Mouse (Mus musculus) CH12.LX (cell line): ENCODE measurements around the gene D6Ertd527e. TPM values are rescaled to one million over a fixed set of nuclear protein-coding genes. Genes with fewer than 3 reads are reported as not detected.

Source experiments
- DNase-seq: peaks from one replicate; pipeline ENCODE4 v3.0.0-alpha.2; 2013; ENCODE audit errors: extremely low read depth
- H3K27ac ChIP-seq: 2 replicates; pipeline ENCODE4 v1.5.1; 2012; ENCODE audit warnings: low read depth, mild to moderate bottlenecking, control low read depth, moderate library complexity; ENCODE audit not compliant: insufficient read depth
- H3K27me3 ChIP-seq: replicated peaks from 2 replicates; pipeline ENCODE3; 2012; ENCODE audit warnings: inconsistent platforms
- H3K36me3 ChIP-seq, 2 experiments: replicated peaks in 1 of 2; 2 replicates each; pipeline versions ENCODE3 to v1.6.1; 2012; ENCODE audit warnings: inconsistent platforms in 1 of 2, low read length in 1 of 2, mild to moderate bottlenecking in 1 of 2, mixed read lengths in 1 of 2, moderate library complexity in 1 of 2; ENCODE audit not compliant: control insufficient read depth in 1 of 2, insufficient read depth in 1 of 2
- H3K4me1 ChIP-seq, 2 experiments: 2 replicates each; pipeline ENCODE4 v1.6.1; 2012; ENCODE audit warnings: inconsistent platforms in 1 of 2, moderate library complexity in 1 of 2; ENCODE audit not compliant: insufficient read depth in 2 of 2, control insufficient read depth in 1 of 2
- H3K4me2 ChIP-seq: 2 replicates; pipeline ENCODE4 v1.6.1; 2012; ENCODE audit warnings: low read depth, mild to moderate bottlenecking, control low read depth; ENCODE audit not compliant: poor library complexity, insufficient read depth, severe bottlenecking
- H3K4me3 ChIP-seq, 3 experiments: fragments of 150-350 bp in 1 of 3; sonication (generic) in 1 of 3; replicated peaks in 1 of 3; 2 replicates each; pipeline versions ENCODE3 to v1.5.1; 2011 to 2012; ENCODE audit warnings: low read depth in 2 of 3, low read length in 2 of 3, mild to moderate bottlenecking in 2 of 3, moderate library complexity in 2 of 3, control low read depth in 1 of 3, improper control_type of control experiment in 1 of 3, inconsistent platforms in 1 of 3, mixed read lengths in 1 of 3; ENCODE audit not compliant: poor library complexity in 1 of 3
- H3K79me2 ChIP-seq: replicated peaks from 2 replicates; pipeline ENCODE4 v1.6.1; 2012; ENCODE audit warnings: mild to moderate bottlenecking, moderate library complexity; ENCODE audit not compliant: control insufficient read depth, poor library complexity, insufficient read depth, severe bottlenecking; ENCODE audit errors: extremely low read depth
- H3K9ac ChIP-seq: 2 replicates; pipeline ENCODE4 v1.6.1; 2012; ENCODE audit warnings: low read depth, mild to moderate bottlenecking, control low read depth, moderate library complexity; ENCODE audit not compliant: insufficient read depth
- H3K9me3 ChIP-seq: replicated peaks from 2 replicates; pipeline ENCODE3; 2012; ENCODE audit warnings: low read length, inconsistent platforms, mixed read lengths
- BHLHE40 ChIP-seq: IDR thresholded peaks from 2 replicates; pipeline ENCODE4 v1.6.1; 2011; ENCODE audit warnings: mild to moderate bottlenecking, low read depth, low read length, improper control_type of control experiment
- CHD2 ChIP-seq: IDR thresholded peaks from 2 replicates; pipeline ENCODE4 v1.6.1; 2011; ENCODE audit warnings: low read length, improper control_type of control experiment
- CTCF ChIP-seq, 2 experiments: IDR thresholded peaks in 1 of 2; conservative IDR thresholded peaks in 1 of 2; 2 replicates each; pipeline ENCODE4 v1.5.1; 2011 to 2012; ENCODE audit warnings: low read depth in 2 of 2, low read length in 2 of 2, improper control_type of control experiment in 1 of 2, inconsistent platforms in 1 of 2, mild to moderate bottlenecking in 1 of 2, moderate library complexity in 1 of 2
- E2F4 ChIP-seq: IDR thresholded peaks from 2 replicates; pipeline ENCODE4 v1.6.1; 2011; ENCODE audit warnings: low read depth, low read length, improper control_type of control experiment; ENCODE audit not compliant: insufficient replicate concordance
- ELF1 ChIP-seq: IDR thresholded peaks from 2 replicates; pipeline ENCODE4 v1.6.1; 2014; ENCODE audit warnings: low read depth, mild to moderate bottlenecking, inconsistent platforms, low read length, improper control_type of control experiment
- ETS1 ChIP-seq: conservative IDR thresholded peaks from 2 replicates; pipeline ENCODE4 v1.6.1; 2012; ENCODE audit warnings: low read depth, mild to moderate bottlenecking, inconsistent platforms, low read length, improper control_type of control experiment, moderate library complexity
- GABPA ChIP-seq: IDR thresholded peaks from 2 replicates; pipeline ENCODE4 v1.6.1; 2012; ENCODE audit warnings: low read depth, low read length, improper control_type of control experiment, inconsistent platforms; ENCODE audit not compliant: insufficient replicate concordance
- IRF4 ChIP-seq: IDR thresholded peaks from 2 replicates; pipeline ENCODE4 v1.6.1; 2014; ENCODE audit warnings: low read depth, mild to moderate bottlenecking, inconsistent platforms, low read length, improper control_type of control experiment
- JUN ChIP-seq: IDR thresholded peaks from 2 replicates; pipeline ENCODE4 v1.6.1; 2011; ENCODE audit warnings: low read depth, mild to moderate bottlenecking, low read length, improper control_type of control experiment, moderate library complexity; ENCODE audit not compliant: insufficient read depth
- JUND ChIP-seq: conservative IDR thresholded peaks from 2 replicates; pipeline ENCODE4 v1.6.1; 2011; ENCODE audit warnings: low read depth, low read length, improper control_type of control experiment
- KAT2A ChIP-seq: IDR thresholded peaks from 2 replicates; pipeline ENCODE4 v1.6.1; 2012; ENCODE audit warnings: low read length, improper control_type of control experiment, inconsistent platforms; ENCODE audit not compliant: insufficient replicate concordance
- MAFK ChIP-seq: IDR thresholded peaks from 2 replicates; pipeline ENCODE4 v1.6.1; 2011; ENCODE audit warnings: low read length, improper control_type of control experiment; ENCODE audit not compliant: insufficient replicate concordance
- MAX ChIP-seq: IDR thresholded peaks from 2 replicates; pipeline ENCODE4 v1.6.1; 2011; ENCODE audit warnings: low read length, improper control_type of control experiment
- MAZ ChIP-seq: IDR thresholded peaks from 2 replicates; pipeline ENCODE4 v1.6.1; 2012; ENCODE audit warnings: low read depth, mild to moderate bottlenecking, inconsistent platforms, low read length, improper control_type of control experiment, moderate library complexity
- MEF2A ChIP-seq: IDR thresholded peaks from 2 replicates; pipeline ENCODE4 v1.6.1; 2014; ENCODE audit warnings: low read depth, mild to moderate bottlenecking, inconsistent platforms, low read length, improper control_type of control experiment, borderline replicate concordance
- MXI1 ChIP-seq: IDR thresholded peaks from 2 replicates; pipeline ENCODE4 v1.6.1; 2011; ENCODE audit warnings: mild to moderate bottlenecking, low read depth, low read length, improper control_type of control experiment
- MYC ChIP-seq: IDR thresholded peaks from 2 replicates; pipeline ENCODE4 v1.6.1; 2011; ENCODE audit warnings: low read depth, mild to moderate bottlenecking, improper control_type of control experiment, low read length
- NELFE ChIP-seq: IDR thresholded peaks from 2 replicates; pipeline ENCODE4 v1.6.1; 2011; ENCODE audit warnings: low read depth, low read length, improper control_type of control experiment
- NRF1 ChIP-seq: IDR thresholded peaks from 2 replicates; pipeline ENCODE4 v1.6.1; 2014; ENCODE audit warnings: low read depth, mild to moderate bottlenecking, inconsistent platforms, low read length, improper control_type of control experiment, moderate library complexity
- PAX5 ChIP-seq: IDR thresholded peaks from 2 replicates; pipeline ENCODE4 v1.6.1; 2012; ENCODE audit warnings: low read length, inconsistent platforms, mixed read lengths
- POLR2A ChIP-seq: IDR thresholded peaks from 2 replicates; pipeline ENCODE4 v1.6.1; 2011; ENCODE audit warnings: low read depth, mild to moderate bottlenecking, improper control_type of control experiment, low read length
- RCOR1 ChIP-seq: conservative IDR thresholded peaks from 2 replicates; pipeline ENCODE4 v1.6.1; 2012; ENCODE audit warnings: low read depth, mild to moderate bottlenecking, inconsistent platforms, low read length, improper control_type of control experiment
- SIN3A ChIP-seq: IDR thresholded peaks from 2 replicates; pipeline ENCODE4 v1.6.1; 2012; ENCODE audit warnings: low read length, improper control_type of control experiment, inconsistent platforms
- TBP ChIP-seq: conservative IDR thresholded peaks from 2 replicates; pipeline ENCODE4 v1.6.1; 2011; ENCODE audit warnings: low read depth, low read length, improper control_type of control experiment
- TCF12 ChIP-seq: IDR thresholded peaks from 2 replicates; pipeline ENCODE4 v1.6.1; 2014; ENCODE audit warnings: low read depth, mild to moderate bottlenecking, inconsistent platforms, low read length, improper control_type of control experiment
- UBTF ChIP-seq: IDR thresholded peaks from 2 replicates; pipeline ENCODE4 v1.6.1; 2012; ENCODE audit warnings: low read depth, mild to moderate bottlenecking, inconsistent platforms, low read length, improper control_type of control experiment, moderate library complexity
- USF1 ChIP-seq: IDR thresholded peaks from 2 replicates; pipeline ENCODE4 v1.6.1; 2014; ENCODE audit warnings: low read depth, mild to moderate bottlenecking, inconsistent platforms, low read length, improper control_type of control experiment
- USF2 ChIP-seq: conservative IDR thresholded peaks from 2 replicates; pipeline ENCODE4 v1.6.1; 2011; ENCODE audit warnings: low read depth, low read length, improper control_type of control experiment
- ZMIZ1 ChIP-seq: IDR thresholded peaks from 2 replicates; pipeline ENCODE4 v1.6.1; 2012; ENCODE audit warnings: low read depth, mild to moderate bottlenecking, inconsistent platforms, low read length, improper control_type of control experiment
- ZNF384 ChIP-seq: IDR thresholded peaks from 2 replicates; pipeline ENCODE4 v1.6.1; 2012; ENCODE audit warnings: low read depth, low read length, improper control_type of control experiment, inconsistent platforms
- dilution Hi-C: fragments of 300-500 bp; cut with MboI; formaldehyde crosslinking; loops from 2 replicates; pipeline ENCODE4 v1.14.3; 2020; ENCODE audit warnings: low sequenced_read_pairs; ENCODE audit not compliant: extremely low pct_unique_long_range_greater_than_20kb, extremely low pct_ligation_motif_present
- in situ Hi-C: fragments of 300-500 bp; cut with MboI; formaldehyde crosslinking; loops from 3 replicates; pipeline ENCODE4 v1.14.3; 2019; ENCODE audit warnings: low sequenced_read_pairs, low pct_ligation_motif_present, low pct_unique_long_range_greater_than_20kb, mixed read lengths
- polyA plus RNA-seq: library from polyadenylated mRNA; unstranded; fragments of >175 nt; gene quantifications from 2 replicates; pipeline ENCODE4 v1.2.1, GENCODE M21; 2012; ENCODE audit warnings: low read depth; ENCODE audit not compliant: insufficient read length
- total RNA-seq, 2 experiments: library from RNA; depleted of rRNA; stranded (reverse); fragments of 300-350 nt in 1 of 2; fragments of >200 nt in 1 of 2; gene quantifications; 2 replicates each; pipeline ENCODE4 v1.2.3; 2012 to 2014

The D6Ertd527e gene
- total and polyA plus RNA-seq, 3 experiments = 0.10 to 0.34 TPM; not detected in 1

- H3K9me3 ChIP-seq = peaks cover 3% of the 10 kb centered on the region
- no peak overlapping the region for H3K27ac ChIP-seq
- no peak for DNase-seq
- H3K27me3 ChIP-seq = no peaks in the 10 kb centered on the region
- H3K9ac ChIP-seq = no peak overlapping the region
- no peak overlapping the region for H3K4me2 ChIP-seq
- in situ Hi-C loops (no loop called here), dilution Hi-C loops (no loop called here)
- H3K4me1 ChIP-seq = peaks cover 15 to 17% of the 10 kb centered on the region in 2 experiments
- no peaks in the 10 kb centered on the region for H3K36me3 ChIP-seq
- TF ChIP-seq ELF1 (no peak), ZNF384 (no peak), IRF4 (no peak), USF1 (no peak), RCOR1 (no peak), E2F4 (no peak), MYC (no peak), TBP (no peak), UBTF (no peak)
- no peaks in the 10 kb centered on the region for H3K79me2 ChIP-seq
- H3K4me3 ChIP-seq = no peak overlapping the region
Observed at GRCm38 (mm10) chr6:87116596-87116995, 12.1 kb downstream of the D6Ertd527e start.

GRCm38 (mm10) chr6:87119066-87119837 is 14.7 kb downstream of the D6Ertd527e start:
- in situ Hi-C loops = no loop called here
- Histone ChIP-seq H3K9ac (peak overlapping the region; percentile 52), H3K27me3 (no peaks in the 10 kb centered on the region), H3K36me3 (no peaks in the 10 kb centered on the region), H3K9me3 (peaks cover 3% of the 10 kb centered on the region), H3K4me1 (peaks cover 17 to 18% of the 10 kb centered on the region in 2 experiments), H3K4me2 (peak overlapping the region; percentile 52), H3K4me3 (peak overlapping the region in 1 of 3 experiments; percentile 23), H3K79me2 (no peaks in the 10 kb centered on the region), H3K27ac (peak overlapping the region; percentile 82)
- dilution Hi-C loops = no loop called here
- DNase-seq = peak; percentile 67
- no peak for TF ChIP-seq CTCF (conservative IDR thresholded peaks at IDR 0.05 in 1 of 2, IDR thresholded peaks at IDR 0.05 in 1 of 2; ENCODE audit: low read depth in 2 of 2, low read length in 2 of 2)
- TF ChIP-seq NELFE = peak; percentile 43; the same call in 1 of the 2 replicates
- no peak for TF ChIP-seq ZMIZ1
- no peak for TF ChIP-seq ZNF384
- TF ChIP-seq SIN3A = peak; percentile 47; the same call in 1 of the 2 replicates
- TF ChIP-seq MEF2A = peak; percentile 35; the same call in 1 of the 2 replicates
- TF ChIP-seq USF2 = no peak
- no peak for TF ChIP-seq ETS1
- no peak; the same call in 1 of the 2 replicates for TF ChIP-seq JUN
- TF ChIP-seq UBTF = no peak
- peak; percentile 34; the same call in 1 of the 2 replicates for TF ChIP-seq MXI1
- TF ChIP-seq KAT2A = no peak
- no peak for TF ChIP-seq MAFK
- TF ChIP-seq MAX = peak; percentile 53
- peak; percentile 64 for TF ChIP-seq BHLHE40
- no peak for TF ChIP-seq E2F4
- TF ChIP-seq MYC = no peak
- no peak for TF ChIP-seq USF1
- TF ChIP-seq IRF4 = peak; percentile 62
- TF ChIP-seq POLR2A = peak; percentile 49
- TF ChIP-seq PAX5 = no peak
- peak; percentile 76 for TF ChIP-seq ELF1
- no peak for TF ChIP-seq GABPA
- peak; percentile 63; the same call in 1 of the 2 replicates for TF ChIP-seq JUND
- TF ChIP-seq TCF12 = peak; percentile 62; the same call in 1 of the 2 replicates
- TF ChIP-seq NRF1 = peak; percentile 95
- TF ChIP-seq CHD2 = 0 out of 2 replicates have a peak, but pooled peaks have one; percentile 27
- TF ChIP-seq MAZ = no peak
- TF ChIP-seq RCOR1 = no peak
